Mouse (Mus musculus) embryonic fibroblast, embryonic 13.5 days (primary cell): ENCODE data around the gene Atp6v0d1.

Source experiments
- CTCF ChIP-seq: IDR thresholded peaks from 2 replicates; pipeline ENCODE4 v1.5.1; 2011; ENCODE audit warnings: mild to moderate bottlenecking, control low read depth, low read length, moderate library complexity, borderline replicate concordance; ENCODE audit not compliant: insufficient read depth
- POLR2A ChIP-seq: IDR thresholded peaks from 2 replicates; pipeline ENCODE4 v1.6.1; 2011; ENCODE audit warnings: low read depth, mild to moderate bottlenecking, control low read depth, low read length, moderate library complexity

DNA sequence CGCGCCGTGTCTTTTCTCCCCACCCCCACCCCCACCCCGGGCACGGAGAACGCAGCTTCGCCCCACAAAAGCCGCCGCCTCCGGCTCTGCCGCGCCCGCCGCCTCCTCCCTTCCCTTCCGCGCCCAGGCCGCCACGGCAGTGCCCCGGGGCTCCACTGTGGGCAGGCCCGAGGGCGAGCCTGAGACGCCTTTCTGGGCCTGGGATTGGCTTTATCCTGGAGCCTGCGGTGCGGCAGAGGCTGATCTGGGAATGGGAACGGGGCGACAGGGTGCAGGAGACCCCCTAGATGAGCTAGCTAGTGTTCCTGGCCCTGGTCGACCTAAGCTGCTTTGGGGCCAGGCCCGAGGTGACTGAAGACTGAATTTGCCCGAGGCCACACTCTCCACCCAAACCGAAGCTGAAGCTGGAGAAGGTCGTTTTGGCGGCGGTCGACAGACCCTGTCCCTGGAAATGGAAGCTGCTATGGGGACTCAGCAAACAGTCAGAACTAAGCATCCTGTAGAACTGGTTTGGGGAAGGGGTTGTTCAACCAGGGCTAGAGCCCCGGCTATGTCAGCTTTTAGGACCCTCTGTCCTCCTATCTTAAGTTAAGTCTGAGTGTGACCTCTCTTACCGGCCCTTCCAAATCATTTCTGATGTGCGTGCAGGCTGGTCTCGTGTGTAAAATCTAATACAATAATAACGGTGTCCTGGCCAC is 39.8 kb upstream of the Atp6v0d1 start:
- TF ChIP-seq CTCF: no peak
- no peak for TF ChIP-seq POLR2A
